Mouse (Mus musculus) frontal cortex, postnatal 36 days (tissue): ENCODE results near the gene Gm21637.
"Not testable (repeated sequence)": the region's sequence is repeated elsewhere in the genome, so short reads cannot be mapped to it uniquely, and the experiment has no call there.

Experiments
- DNase-seq, 2 experiments: peaks; one replicate each; pipeline ENCODE4 v3.0.0; 2022; ENCODE audit warnings: low spot score in 2 of 2

The Gm21637 gene

DNA sequence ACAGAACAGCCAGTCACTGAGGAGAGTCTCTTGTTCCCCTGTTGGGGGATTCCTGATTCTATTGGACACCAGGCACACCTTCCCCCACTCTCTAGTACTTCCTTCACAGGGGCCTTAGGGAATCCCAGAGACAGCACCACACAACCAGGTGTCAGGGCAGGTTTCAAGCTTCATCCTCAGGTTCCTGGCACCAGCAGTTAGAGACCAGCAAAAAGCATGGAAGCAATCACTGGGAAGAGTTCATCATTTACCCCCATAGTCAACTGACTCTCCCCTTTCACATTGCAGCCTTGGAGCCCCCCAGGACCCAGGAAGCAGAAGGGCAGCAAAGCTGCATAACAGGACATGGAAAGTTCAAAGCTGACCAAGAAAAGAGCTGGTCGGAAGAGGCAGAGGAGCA lies at the start of gene Gm21637:
Gm21637 (plus strand) TSS at position 301 of the 400 bp plus-strand sequence.
- DNase-seq, result not testable (repeated sequence)
